Mouse (Mus musculus) CD4-positive, CD25-positive, alpha-beta regulatory T cell, adult 4 months (primary cell): ENCODE measurements around the gene Traf3. TPM values are rescaled to one million over a fixed set of nuclear protein-coding genes. Genes with fewer than 3 reads are reported as not detected.

Experiments
- polyA plus RNA-seq, 2 experiments: library from polyadenylated mRNA; unstranded; fragments of 100-300 nt; shearing (Covaris generic); gene quantifications; one replicate each; pipeline ENCODE4 v1.2.1; 2017

Traf3 gene
- polyA plus RNA-seq, 2 experiments from 2014 or later = 14.1 to 15.5 TPM

Other genes with a start within 250 kb of the Traf3 start
- 1 to 10 TPM in 1 of 2 experiments, under 1 TPM in 1; 0.32 to 1.2 TPM for gene Ankrd9, start 187.3 kb upstream of the Traf3 start, polyA plus RNA-seq
- gene Rcor1, start 127.0 kb upstream of the Traf3 start, polyA plus RNA-seq = 10 to 100 TPM; 11.7 to 16.0 TPM
- 1 to 10 TPM in 1 of 2 experiments, not detected in 1; 1.2 TPM for gene 4930595D18Rik, start 18.1 kb downstream of the Traf3 start, polyA plus RNA-seq
- not detected for gene Amn, start 104.7 kb downstream of the Traf3 start, polyA plus RNA-seq
- under 1 TPM; 0.32 to 0.43 TPM for gene Cdc42bpb, start 211.3 kb downstream of the Traf3 start, polyA plus RNA-seq
- not detected for gene Lbhd2, start 240.4 kb downstream of the Traf3 start, polyA plus RNA-seq